Mouse (Mus musculus): ENCODE measurements around the gene Pdss2.

Pdss2 gene

DNA sequence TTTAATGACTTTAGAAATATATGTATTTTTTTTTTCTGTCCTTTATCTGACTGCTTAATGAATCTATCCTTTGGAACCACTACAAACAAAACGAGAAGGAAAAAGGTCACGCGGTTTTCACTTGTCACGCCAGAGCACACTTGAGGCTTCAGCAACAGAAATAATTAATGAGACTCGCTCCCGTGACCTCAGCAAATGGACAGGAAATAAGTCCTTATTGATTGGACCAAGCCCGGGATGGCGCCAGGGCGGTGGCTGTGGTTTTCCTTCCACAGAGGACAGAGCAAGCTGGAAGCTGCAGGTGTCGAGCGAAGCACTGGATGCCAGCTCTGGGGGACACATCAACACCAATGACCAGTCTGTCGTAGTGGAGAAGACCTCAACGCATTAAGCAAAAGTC is 218.8 kb downstream of the Pdss2 start:
- DNase-seq (ENCODE audit: low read depth), result no peak

DNA sequence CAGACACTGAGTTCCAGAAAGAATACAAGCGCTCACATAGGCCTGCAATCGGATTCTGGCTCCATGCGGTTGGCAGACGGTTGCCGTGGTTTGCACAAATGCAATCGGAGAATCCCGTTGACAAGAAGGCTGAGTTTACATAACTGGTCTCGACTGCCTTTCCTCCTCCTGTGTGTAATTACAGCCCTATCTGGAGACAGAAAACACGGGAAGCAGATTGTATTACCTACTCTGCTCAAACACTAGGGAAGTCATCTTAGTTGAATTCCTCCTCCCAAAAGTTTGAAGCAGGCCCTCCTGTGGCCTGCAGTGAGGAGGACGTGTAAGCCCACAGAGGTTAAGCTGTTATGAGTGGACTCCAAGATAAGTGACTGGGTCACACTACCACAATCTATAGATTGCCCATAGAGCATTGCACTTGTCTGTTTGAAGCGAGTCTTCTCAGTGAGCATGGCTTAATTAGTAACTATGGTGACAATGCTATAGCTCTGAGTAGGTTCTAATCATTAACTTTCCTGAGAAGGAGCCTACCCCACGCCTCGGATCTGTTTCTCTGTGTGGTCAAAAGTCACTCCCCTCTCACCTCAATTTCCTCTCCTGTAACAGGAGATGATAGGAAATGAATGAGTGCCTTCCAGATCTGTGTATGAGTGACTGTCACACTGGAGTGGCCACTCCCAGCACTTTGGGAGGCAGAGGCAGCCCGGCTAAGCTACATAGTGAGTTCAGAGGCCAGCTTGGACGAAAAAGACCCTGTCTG is 219.9 kb downstream of the Pdss2 start:
- DNase-seq (ENCODE audit: low read depth), result no peak

GRCm38 (mm10) chr10:43448656-43449055 is 227.4 kb downstream of the Pdss2 start:
- DNase-seq (ENCODE audit: low read depth), result no peak

GRCm38 (mm10) chr10:43451848-43452662 is 230.8 kb downstream of the Pdss2 start:
- DNase-seq (ENCODE audit: low read depth), result peak; percentile 38

- DNase-seq (ENCODE audit: low read depth), result no peak
Observed at GRCm38 (mm10) chr10:43452663-43452996, 231.3 kb downstream of the Pdss2 start.

GRCm38 (mm10) chr10:43454219-43454618 is 232.9 kb downstream of the Pdss2 start:
- no peak for DNase-seq (ENCODE audit: low read depth)

- no peak for DNase-seq (ENCODE audit: low read depth)
Observed at GRCm38 (mm10) chr10:43454671-43455070, 233.4 kb downstream of the Pdss2 start.

- DNase-seq (ENCODE audit: low read depth), result no peak
Observed at GRCm38 (mm10) chr10:43462821-43463220, 241.5 kb downstream of the Pdss2 start.

DNA sequence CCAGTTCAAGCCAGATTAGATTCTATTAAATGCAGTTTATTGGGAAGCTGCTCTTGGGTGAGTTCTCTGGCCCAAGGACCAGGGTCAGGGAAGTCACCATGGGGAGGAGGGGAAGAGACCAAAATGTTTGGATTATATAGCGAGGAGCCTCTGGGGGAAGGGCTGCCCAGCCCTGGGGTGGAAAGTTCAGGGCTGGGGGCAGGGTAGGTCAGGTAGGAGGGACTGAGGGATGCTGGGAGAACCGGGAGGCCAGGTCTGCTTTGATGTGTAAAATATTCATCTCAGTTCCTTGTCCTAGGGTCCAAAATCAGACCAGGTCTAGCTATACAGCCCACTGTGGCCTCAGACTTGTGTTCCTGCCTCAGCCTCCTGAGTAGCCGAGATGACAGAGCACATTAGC is 241.9 kb downstream of the Pdss2 start:
- DNase-seq (ENCODE audit: low read depth), result no peak

DNA sequence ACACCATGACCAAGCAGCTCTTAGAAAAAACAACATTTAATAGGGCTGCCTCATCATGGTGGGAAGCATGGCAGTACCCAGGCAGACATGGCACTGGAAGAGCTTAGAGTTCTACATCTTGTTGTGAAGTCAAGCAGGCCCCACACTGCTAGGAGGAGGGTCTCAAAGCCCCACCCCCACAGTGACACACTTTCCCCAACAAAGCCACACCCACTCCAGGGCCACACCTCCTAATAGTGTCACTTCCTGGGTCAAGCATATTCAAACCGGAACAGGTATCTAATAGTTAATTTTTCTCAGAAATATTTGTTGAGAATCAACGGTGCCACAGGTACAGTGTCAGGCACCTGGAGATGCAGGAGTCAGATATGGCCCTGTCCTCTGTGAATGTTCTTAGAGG is 244.9 kb downstream of the Pdss2 start:
- no peak for DNase-seq (ENCODE audit: low read depth)

GRCm38 (mm10) chr10:43467659-43468058 is 246.4 kb downstream of the Pdss2 start:
- peak; percentile 41 for DNase-seq (ENCODE audit: low read depth)

GRCm38 (mm10) chr10:43468293-43468692 is 247.0 kb downstream of the Pdss2 start:
- no peak for DNase-seq (ENCODE audit: low read depth)

DNA sequence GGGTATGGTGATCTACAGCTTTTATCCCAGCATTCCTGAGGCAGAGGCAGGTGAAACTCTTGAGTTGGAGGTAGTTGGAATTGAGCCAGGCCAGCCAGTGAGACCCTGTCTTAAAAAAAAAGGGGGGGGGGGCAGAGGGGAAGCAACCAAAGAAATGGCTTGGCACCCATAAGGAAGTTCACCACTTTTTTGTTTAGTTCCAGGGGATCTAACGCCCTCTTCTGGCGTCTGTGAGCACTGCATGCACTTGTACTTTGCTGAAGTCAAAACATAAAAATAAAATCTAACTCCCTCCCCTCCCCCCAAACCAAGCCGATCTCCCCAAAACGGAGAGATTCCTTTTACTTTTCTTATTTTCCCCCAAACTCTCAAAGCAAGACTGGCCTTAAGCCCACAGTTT is 254.1 kb downstream of the Pdss2 start:
- peak; percentile 42 for DNase-seq (ENCODE audit: low read depth)

- peak; percentile 15 for DNase-seq (ENCODE audit: low read depth)
Observed at GRCm38 (mm10) chr10:43477459-43477858, 256.2 kb downstream of the Pdss2 start.

DNA sequence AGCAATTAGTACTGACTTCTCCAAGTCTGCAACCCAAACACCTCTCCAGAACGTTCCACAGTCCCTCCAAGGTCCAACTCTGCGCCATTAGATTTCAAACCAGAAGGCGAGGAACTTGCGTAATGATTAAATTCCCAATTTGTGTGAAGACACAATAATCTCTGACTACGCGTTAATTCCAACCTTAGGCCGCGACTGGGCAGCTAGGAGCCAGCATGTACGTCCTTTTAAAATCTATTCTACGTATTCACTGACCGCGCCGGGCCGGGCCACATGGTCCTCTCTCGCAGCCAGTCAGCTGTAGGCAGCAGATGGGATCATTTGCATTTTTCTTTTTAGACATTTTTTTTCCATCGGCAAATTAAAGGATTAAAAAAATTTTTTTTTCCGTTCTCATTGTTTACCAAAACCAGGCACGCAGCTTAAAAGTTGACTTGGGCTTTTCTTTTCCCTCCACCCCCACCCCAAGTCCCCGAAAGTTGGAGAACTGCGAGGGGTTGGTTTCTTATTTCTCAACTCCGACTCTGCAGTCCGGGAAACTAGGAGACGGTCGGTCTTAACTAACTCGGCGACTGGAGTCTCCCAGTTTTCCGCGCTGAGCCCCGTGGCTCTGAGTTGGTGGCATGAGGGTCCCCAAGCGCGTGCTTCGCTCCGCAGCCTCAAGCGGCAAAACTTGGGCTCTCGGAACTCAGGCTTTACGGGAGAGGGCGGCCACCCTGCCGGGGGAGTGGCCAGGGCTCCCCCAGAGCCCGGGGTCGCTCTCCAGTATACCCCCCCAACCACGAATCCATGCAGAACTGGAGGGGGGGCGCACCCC is 256.8 kb downstream of the Pdss2 start:
- DNase-seq (ENCODE audit: low read depth), result peak; percentile 48

- DNase-seq (ENCODE audit: low read depth), result peak; percentile 13
Observed at GRCm38 (mm10) chr10:43478751-43479435, 257.6 kb downstream of the Pdss2 start, which contains the start of gene Bend3. TSS of gene Bend3 (plus strand) at chr10:43478831.

DNA sequence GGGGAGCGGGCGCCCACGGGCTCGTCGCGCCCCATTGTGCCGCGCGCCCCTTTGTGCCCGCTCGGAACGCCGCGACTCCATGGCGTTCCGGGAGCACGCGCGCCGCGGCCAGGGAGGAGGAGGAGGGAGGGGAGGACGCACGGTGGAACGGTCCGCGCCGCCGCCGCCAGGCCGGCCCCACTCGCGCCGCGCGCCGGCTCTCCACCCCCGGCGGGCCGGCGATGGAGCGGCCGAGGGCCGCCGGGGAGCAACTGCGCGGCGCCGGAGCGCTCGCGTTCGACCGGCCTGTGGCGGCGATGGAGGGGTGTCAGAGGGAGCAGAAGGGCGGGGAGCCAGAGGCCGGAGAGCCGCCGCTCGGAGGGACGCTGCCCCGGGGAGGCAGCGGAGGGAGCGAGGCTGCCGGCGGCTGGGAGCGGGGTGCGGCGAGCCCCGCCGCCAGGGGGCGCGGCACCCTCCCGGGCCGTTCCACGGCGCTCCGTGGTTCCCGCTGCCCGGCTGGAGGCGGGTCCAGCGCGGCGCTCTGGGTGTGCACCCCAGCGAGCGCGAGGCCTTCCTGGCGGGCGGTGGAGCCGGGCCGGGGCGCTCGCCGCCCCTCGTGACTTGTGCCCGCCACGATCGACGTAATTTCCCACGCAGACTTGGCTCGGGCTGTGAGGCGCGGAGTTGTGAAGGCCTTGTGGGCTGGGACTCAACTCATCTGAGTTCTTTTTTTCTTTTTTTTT is 258.3 kb downstream of the Pdss2 start:
- DNase-seq (ENCODE audit: low read depth), result peak; percentile 75

- DNase-seq (ENCODE audit: low read depth), result peak; percentile 28
Observed at GRCm38 (mm10) chr10:43480227-43480849, 259.1 kb downstream of the Pdss2 start.

DNA sequence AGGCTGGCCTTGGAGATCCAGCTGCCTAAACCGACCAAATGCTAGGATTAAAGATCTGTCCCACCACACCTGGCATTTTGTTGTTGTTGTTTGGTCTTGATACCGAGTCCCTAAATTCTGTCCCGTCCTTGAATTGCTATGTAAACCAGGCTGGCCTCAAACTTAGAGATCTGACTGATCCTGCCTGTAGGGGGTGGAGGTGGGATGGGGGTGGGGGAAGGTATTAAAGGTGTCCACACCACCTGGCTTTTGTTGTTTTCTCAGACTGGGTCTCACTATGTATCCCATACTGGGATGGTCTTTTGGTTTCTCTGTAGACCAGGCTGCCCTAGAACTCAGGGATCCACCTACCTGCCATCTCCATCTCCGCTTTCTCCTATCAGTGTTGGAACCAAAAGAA is 259.9 kb downstream of the Pdss2 start:
- peak; percentile 14 for DNase-seq (ENCODE audit: low read depth)

GRCm38 (mm10) chr10:43482021-43482420 is 260.7 kb downstream of the Pdss2 start:
- DNase-seq (ENCODE audit: low read depth), result no peak
